Mouse (Mus musculus) cerebellum, adult 2 months (tissue): ENCODE measurements around the gene Mgea5.

Source experiments
- CTCF ChIP-seq: fragments of 200-500 bp; IDR thresholded peaks from 2 replicates; pipeline ENCODE4 v1.5.1; 2011; ENCODE audit warnings: low read depth, mild to moderate bottlenecking, control low read depth, low read length, moderate library complexity, borderline replicate concordance; ENCODE audit not compliant: insufficient read depth
- POLR2A ChIP-seq: fragments of 200-500 bp; IDR thresholded peaks from 2 replicates; pipeline ENCODE4 v1.6.1; 2011; ENCODE audit warnings: low read length, control low read depth, borderline replicate concordance; ENCODE audit not compliant: insufficient read depth

DNA sequence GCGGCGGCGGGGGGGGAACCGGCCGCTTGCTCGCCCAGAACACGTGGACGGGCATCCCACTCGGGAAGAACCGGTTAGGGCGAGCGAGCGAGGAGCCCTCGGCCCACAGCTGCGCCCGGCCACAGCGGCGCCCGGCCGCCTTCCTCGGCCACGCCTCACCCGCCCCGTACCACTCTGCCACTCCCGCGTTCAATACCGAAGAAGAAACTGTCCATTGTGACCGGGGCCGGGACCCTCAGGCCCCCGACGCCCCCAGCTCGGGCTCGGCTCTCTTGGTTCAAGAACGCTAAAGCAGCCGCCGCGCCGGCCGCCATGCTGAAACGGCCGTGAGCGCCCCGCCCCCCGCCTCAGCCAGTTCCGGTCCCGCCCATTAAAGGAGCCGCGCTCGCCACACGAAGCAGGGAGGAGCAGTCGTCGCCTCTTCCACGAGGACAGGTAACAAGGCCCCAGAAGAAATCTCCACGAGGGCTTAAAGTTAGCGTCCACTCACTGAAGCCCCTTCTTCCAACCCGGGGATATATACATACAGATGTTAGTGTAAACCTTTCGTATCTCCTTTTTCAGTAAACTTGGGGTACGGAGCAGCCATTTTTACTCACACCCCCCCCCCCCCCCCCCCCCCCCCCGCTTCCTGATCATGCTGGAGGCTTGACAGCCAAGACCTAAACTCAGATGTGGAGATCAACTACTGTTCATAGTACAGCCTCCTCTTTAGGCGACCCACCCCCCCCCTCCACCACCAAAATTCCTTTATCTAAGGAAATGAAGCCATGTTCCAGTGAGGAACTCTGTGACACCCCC is 34.2 kb downstream of the Mgea5 start, which contains the start of gene Npm3:
- TF ChIP-seq CTCF: no peak
- TF ChIP-seq POLR2A: no peak
